Mouse (Mus musculus): Measurements from ENCODE around the gene Ppp2ca.

DNA sequence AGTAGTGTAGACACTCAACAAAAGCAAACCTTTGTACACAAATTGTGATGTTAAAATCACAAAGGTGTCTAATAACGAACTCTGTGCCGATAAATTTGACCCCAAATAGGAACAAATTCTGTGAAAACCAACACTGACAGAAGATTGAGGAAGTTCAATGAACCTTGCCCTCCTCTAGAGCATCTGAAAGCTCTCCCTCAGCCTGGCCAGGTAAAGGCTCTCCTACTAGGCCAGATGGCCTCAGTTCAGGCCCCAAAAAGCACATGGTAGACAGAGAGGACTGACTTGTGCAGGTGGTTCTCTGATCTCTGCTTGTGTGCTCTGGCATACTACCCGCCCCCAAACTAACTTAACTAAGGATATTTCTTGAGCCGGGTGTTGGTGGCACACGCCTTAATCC lies 36.1 kb upstream of the Ppp2ca start:
- TF ChIP-seq CTCF (conservative IDR thresholded peaks at IDR 0.05; ENCODE audit: low read length) = no peak
- TF ChIP-seq POU5F1 (IDR thresholded peaks at IDR 0.05; ENCODE audit: borderline replicate concordance, low read length) = no peak
